Mouse (Mus musculus) limb, embryonic 15.5 days (tissue): Measurements from ENCODE around the gene Zfp106. TPM values are rescaled to one million over a fixed set of nuclear protein-coding genes. Genes with fewer than 3 reads are reported as not detected.
A peak's percentile ranks its signal among the peaks of the same experiment; 100 is the strongest.
"Not testable (repeated sequence)": the region's sequence is repeated elsewhere in the genome, so short reads cannot be mapped to it uniquely, and the experiment has no call there.

ENCODE experiments used
- ATAC-seq: fragments of 200-750 bp; cut with Nextera tagmentation; 2 replicates; pipeline ENCODE4 v1.8.0; 2017; ENCODE audit warnings: low read depth, moderate TSS enrichment; ENCODE audit not compliant: insufficient number of reproducible peaks, low FRiP score, low TSS enrichment
- H3K27ac ChIP-seq: fragments of 300-500 bp; sonication (generic); 2 replicates; pipeline ENCODE4 v1.5.1; 2015; ENCODE audit warnings: moderate library complexity, mild to moderate bottlenecking, inconsistent platforms
- H3K27me3 ChIP-seq: fragments of 300-500 bp; sonication (generic); 2 replicates; pipeline ENCODE4 v1.6.1; 2015; ENCODE audit warnings: inconsistent platforms
- H3K36me3 ChIP-seq: fragments of 300-500 bp; sonication (generic); 2 replicates; pipeline ENCODE4 v1.6.1; 2015; ENCODE audit warnings: inconsistent platforms
- H3K4me1 ChIP-seq: fragments of 300-500 bp; sonication (generic); 2 replicates; pipeline ENCODE4 v1.6.1; 2015; ENCODE audit warnings: inconsistent platforms
- H3K4me2 ChIP-seq: fragments of 300-500 bp; sonication (generic); 2 replicates; pipeline ENCODE4 v1.6.1; 2015; ENCODE audit warnings: mild to moderate bottlenecking, inconsistent platforms
- H3K4me3 ChIP-seq: fragments of 300-500 bp; sonication (generic); 2 replicates; pipeline ENCODE4 v1.5.1; 2015; ENCODE audit warnings: mild to moderate bottlenecking, inconsistent platforms
- H3K9ac ChIP-seq: fragments of 300-500 bp; sonication (generic); 2 replicates; pipeline ENCODE4 v1.6.1; 2015; ENCODE audit warnings: inconsistent platforms
- H3K9me3 ChIP-seq: fragments of 300-500 bp; sonication (generic); 2 replicates; pipeline ENCODE4 v1.6.1; 2016; ENCODE audit warnings: inconsistent platforms
- WGBS: fragments of 180-500 bp; shearing (Covaris S2); methylation state at CpG from one replicate; pipeline ENCODE4 v1.1.7; 2015; 5-methylcytosine and 5-hydroxymethylcytosine counted together
- polyA plus RNA-seq: library from polyadenylated mRNA; unstranded; fragments of >200 nt; fragmentation: Nextera tagmentation; extraction: Ambion mirVana; gene quantifications from 2 replicates; pipeline ENCODE4 v1.2.1, GENCODE M21; 2015

The Zfp106 gene
- polyA plus RNA-seq, 1 experiment from 2014 or later: 47.7 TPM

DNA sequence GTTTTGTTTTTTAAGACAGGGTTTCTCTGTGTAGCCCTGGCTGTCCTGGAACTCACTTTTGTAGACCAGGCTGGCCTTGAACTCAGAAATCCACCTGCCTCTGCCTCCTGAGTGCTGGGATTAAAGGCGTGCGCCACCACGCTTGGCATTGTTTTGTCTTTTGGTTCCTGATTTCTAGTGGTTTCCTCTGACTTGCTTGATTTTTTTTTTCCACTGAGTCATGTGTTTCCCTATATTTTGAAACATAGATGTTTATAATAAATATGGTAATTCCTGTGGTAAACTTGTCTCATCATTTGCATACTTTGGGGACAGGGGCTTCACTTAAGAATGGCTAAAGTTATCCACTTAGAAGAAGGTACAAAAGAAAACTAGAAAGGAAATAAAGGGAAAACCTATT is 8.5 kb upstream of the Zfp106 start:
- not testable (repeated sequence) for H3K4me2 ChIP-seq, H3K36me3 ChIP-seq, ATAC-seq, H3K4me3 ChIP-seq, H3K9ac ChIP-seq, H3K27ac ChIP-seq, H3K27me3 ChIP-seq, H3K9me3 ChIP-seq
- peaks cover 20% of the 10 kb centered on the region; the same call in 1 of the 2 replicates for H3K4me1 ChIP-seq
- WGBS: 95% methylated on average over 3 of the region's 3 CpGs

- no peaks in the 10 kb centered on the region for H3K27me3 ChIP-seq
- H3K9ac ChIP-seq: no peak overlapping the region
- WGBS: 95% methylated on average over 3 of the region's 3 CpGs
- no peak for ATAC-seq
- no peak overlapping the region for H3K4me3 ChIP-seq
- H3K4me1 ChIP-seq: peaks cover 20% of the 10 kb centered on the region; the same call in 1 of the 2 replicates
- H3K9me3 ChIP-seq: no peaks in the 10 kb centered on the region
- no peak overlapping the region for H3K27ac ChIP-seq
- peaks cover 7% of the 10 kb centered on the region for H3K36me3 ChIP-seq
- H3K4me2 ChIP-seq: no peak overlapping the region
These were observed 7.4 kb upstream of the Zfp106 start for GRCm38 (mm10) chr2:120571081-120571480.

DNA sequence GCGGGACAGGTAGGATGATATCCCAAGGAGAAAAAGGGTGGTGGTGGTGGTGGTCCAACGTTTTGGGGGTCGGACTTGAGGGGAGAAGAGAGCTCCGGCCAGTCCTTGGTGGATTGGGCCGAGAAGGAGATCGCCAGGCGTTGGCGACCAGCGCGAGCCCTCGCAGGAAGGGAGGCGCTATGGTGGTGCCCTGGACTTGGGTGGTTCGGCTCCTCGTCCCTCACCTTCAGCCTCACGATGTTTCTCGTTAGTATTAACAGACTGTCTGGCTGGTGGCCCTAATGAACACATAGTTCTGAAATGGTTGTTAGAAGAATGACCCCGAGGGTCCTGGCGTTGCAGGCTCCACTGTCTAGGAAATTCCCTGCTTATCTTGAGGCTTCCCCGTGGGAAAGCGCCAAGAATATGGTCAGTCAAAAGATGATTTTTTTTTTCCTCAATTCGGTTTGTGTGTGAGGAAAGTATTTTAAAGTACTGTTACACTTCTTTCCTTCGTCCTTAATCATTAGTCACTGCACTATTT is 4.2 kb upstream of the Zfp106 start:
- H3K4me3 ChIP-seq: peak overlapping the region; percentile 78
- H3K4me1 ChIP-seq: peaks cover 12% of the 10 kb centered on the region
- H3K27ac ChIP-seq: peak overlapping the region; percentile 90
- peaks cover 5% of the 10 kb centered on the region; the same call in 1 of the 2 replicates for H3K36me3 ChIP-seq
- no peaks in the 10 kb centered on the region for H3K27me3 ChIP-seq
- no peaks in the 10 kb centered on the region for H3K9me3 ChIP-seq
- ATAC-seq: peak; percentile 28; the same call in 1 of the 2 replicates
- H3K9ac ChIP-seq: peak overlapping the region; percentile 73
- WGBS: under 1% methylated on average over 22 of the region's 22 CpGs
- H3K4me2 ChIP-seq: peak overlapping the region; percentile 63

GRCm38 (mm10) chr2:120566886-120567797 is 3.5 kb upstream of the Zfp106 start, which contains the start of gene Snap23:
Gene Snap23 (plus strand): TSS chr2:120567671.
- H3K4me1 ChIP-seq: peaks cover 17% of the 10 kb centered on the region
- peak within 1 kb of the TSS; percentile 90 for H3K27ac ChIP-seq
- peaks cover 5% of the 10 kb centered on the region; the same call in 1 of the 2 replicates for H3K36me3 ChIP-seq
- under 1% methylated on average over 42 of the region's 42 CpGs for WGBS
- peak within 1 kb of the TSS; percentile 63 for H3K4me2 ChIP-seq
- ATAC-seq: peak; percentile 92
- peak within 1 kb of the TSS; percentile 73 for H3K9ac ChIP-seq
- peak within 1 kb of the TSS; percentile 78 for H3K4me3 ChIP-seq
- H3K9me3 ChIP-seq: no peaks in the 10 kb centered on the region
- H3K27me3 ChIP-seq: no peaks in the 10 kb centered on the region

GRCm38 (mm10) chr2:120565363-120565762 is 1.7 kb upstream of the Zfp106 start:
- no peak overlapping the region for H3K4me3 ChIP-seq
- no peak overlapping the region for H3K4me2 ChIP-seq
- H3K36me3 ChIP-seq: 0 out of 2 replicates have a peak, but pooled peaks cover 2% of the 10 kb centered on the region
- no peak overlapping the region for H3K9ac ChIP-seq
- WGBS: 79% methylated on average over 2 of the region's 2 CpGs
- no peak for ATAC-seq
- no peaks in the 10 kb centered on the region for H3K9me3 ChIP-seq
- no peak overlapping the region for H3K27ac ChIP-seq
- no peaks in the 10 kb centered on the region for H3K27me3 ChIP-seq
- H3K4me1 ChIP-seq: peaks cover 17% of the 10 kb centered on the region

DNA sequence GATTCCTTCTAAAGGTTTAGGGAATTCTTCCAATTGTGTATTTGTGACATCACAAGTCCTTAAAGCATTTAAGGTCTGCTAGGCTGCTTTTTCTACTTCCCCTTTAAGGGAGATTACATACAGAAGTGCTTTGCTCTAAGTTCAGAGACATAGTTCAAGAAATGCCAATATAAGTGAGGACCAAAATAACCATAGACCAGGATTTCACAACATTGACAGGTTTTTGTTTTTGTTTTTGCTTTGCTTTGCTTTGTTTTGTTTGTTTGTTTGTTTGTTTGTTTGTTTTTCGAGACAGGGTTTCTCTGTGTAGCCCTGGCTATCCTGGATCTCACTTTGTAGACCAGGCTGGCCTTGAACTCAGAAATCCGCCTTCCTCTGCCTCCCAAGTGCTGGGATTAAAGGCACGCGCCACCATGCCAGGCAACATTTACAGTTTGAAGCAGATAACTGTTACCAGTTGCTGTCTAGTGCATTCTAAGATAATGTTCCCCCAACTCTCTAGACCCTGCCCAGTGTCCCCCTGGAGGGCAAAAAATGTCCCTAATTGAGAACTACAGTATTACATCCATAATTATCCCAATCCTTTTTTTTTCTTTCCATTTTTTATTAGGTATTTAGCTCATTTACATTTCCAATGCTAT is 1.0 kb upstream of the Zfp106 start:
- WGBS: 92% methylated on average over 4 of the region's 4 CpGs
- H3K9me3 ChIP-seq, H3K36me3 ChIP-seq, H3K27ac ChIP-seq, H3K4me2 ChIP-seq, H3K27me3 ChIP-seq, H3K4me3 ChIP-seq, ATAC-seq, H3K9ac ChIP-seq: not testable (repeated sequence)
- H3K4me1 ChIP-seq: peaks cover 17% of the 10 kb centered on the region

- Histone ChIP-seq H3K9me3 (no peaks in the 10 kb centered on the region), H3K27ac (peak overlapping the region; percentile 79)
These were observed 796 bp downstream of the Zfp106 start for GRCm38 (mm10) chr2:120562859-120563234.

DNA sequence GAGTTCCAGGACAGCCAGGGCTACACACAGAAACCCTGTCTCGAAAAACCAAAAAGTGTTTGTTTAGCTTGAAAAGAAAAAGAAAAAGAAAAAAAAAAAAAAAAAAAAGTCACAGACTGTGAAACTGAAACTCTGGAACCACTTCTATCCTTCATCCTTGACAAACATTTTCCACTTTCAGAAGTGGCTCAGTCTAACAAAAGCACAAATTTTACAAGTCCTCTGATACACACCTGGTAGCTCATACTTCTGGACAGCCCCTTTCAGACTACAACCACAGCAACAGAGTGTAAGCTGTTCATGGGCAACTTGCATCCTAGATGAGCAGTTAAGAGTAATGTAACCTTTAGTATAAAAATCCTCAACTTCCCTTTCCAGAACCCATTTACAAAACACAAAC is 2.1 kb downstream of the Zfp106 start:
- no peaks in the 10 kb centered on the region for H3K9me3 ChIP-seq
- H3K4me2 ChIP-seq: no peak overlapping the region
- H3K36me3 ChIP-seq: no peaks in the 10 kb centered on the region
- H3K4me1 ChIP-seq: peaks cover 7% of the 10 kb centered on the region
- H3K4me3 ChIP-seq: no peak overlapping the region
- H3K9ac ChIP-seq: no peak overlapping the region
- no peak for ATAC-seq
- WGBS: 89% methylated on average over 1 of the region's 1 CpGs
- H3K27ac ChIP-seq: no peak overlapping the region
- H3K27me3 ChIP-seq: no peaks in the 10 kb centered on the region

More at GRCm38 (mm10) chr2:120562859-120563234, 796 bp downstream of the Zfp106 start:
- no peak for ATAC-seq
- Histone ChIP-seq H3K4me1 (peaks cover 7% of the 10 kb centered on the region), H3K27me3 (no peaks in the 10 kb centered on the region), H3K4me3 (peak overlapping the region; percentile 96), H3K4me2 (peak overlapping the region; percentile 57), H3K9ac (peak overlapping the region; percentile 92), H3K36me3 (no peaks in the 10 kb centered on the region)
- 19% methylated on average over 9 of the region's 9 CpGs for WGBS

- no peak overlapping the region for H3K4me3 ChIP-seq
- ATAC-seq: no peak
- H3K4me2 ChIP-seq: no peak overlapping the region
- H3K9me3 ChIP-seq: no peaks in the 10 kb centered on the region
- H3K9ac ChIP-seq: no peak overlapping the region
- H3K4me1 ChIP-seq: peaks cover 7% of the 10 kb centered on the region
- 83% methylated on average over 3 of the region's 3 CpGs for WGBS
- H3K27me3 ChIP-seq: no peaks in the 10 kb centered on the region
- H3K27ac ChIP-seq: no peak overlapping the region
- H3K36me3 ChIP-seq: peaks cover 13% of the 10 kb centered on the region
These were observed 4.8 kb downstream of the Zfp106 start for GRCm38 (mm10) chr2:120558813-120559212.

GRCm38 (mm10) chr2:120556868-120557267 is 6.8 kb downstream of the Zfp106 start:
- no peaks in the 10 kb centered on the region for H3K4me1 ChIP-seq
- H3K9ac ChIP-seq: no peak overlapping the region
- no peak overlapping the region for H3K4me3 ChIP-seq
- no peak overlapping the region for H3K4me2 ChIP-seq
- H3K27me3 ChIP-seq: no peaks in the 10 kb centered on the region
- no peak for ATAC-seq
- H3K9me3 ChIP-seq: no peaks in the 10 kb centered on the region
- peaks cover 22% of the 10 kb centered on the region for H3K36me3 ChIP-seq
- 85% methylated on average over 3 of the region's 3 CpGs for WGBS
- no peak overlapping the region for H3K27ac ChIP-seq

DNA sequence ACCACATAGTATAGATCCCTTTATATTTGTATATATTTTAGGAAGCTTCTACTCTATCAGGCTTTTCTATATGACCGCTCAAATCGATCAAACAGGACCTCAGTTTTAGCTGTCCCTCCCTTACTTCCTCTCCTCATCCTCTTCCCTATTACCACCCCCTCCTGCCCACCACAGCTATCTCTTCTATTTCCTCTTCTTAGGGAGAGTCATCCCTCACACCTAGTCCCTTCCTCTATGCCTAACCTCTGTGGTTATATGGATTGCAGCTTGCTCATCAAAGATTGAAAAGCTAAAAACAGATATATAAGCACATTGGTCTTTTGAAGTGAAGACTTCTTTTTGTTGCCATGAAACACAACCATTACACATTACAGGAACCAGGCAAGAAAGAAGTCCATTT is 18.9 kb downstream of the Zfp106 start:
- WGBS: 96% methylated on average over 2 of the region's 2 CpGs
- ATAC-seq: no peak
- Histone ChIP-seq H3K4me2 (no peak overlapping the region), H3K36me3 (peaks cover 26% of the 10 kb centered on the region), H3K4me1 (no peaks in the 10 kb centered on the region), H3K27me3 (no peaks in the 10 kb centered on the region), H3K27ac (no peak overlapping the region), H3K9me3 (no peaks in the 10 kb centered on the region), H3K9ac (no peak overlapping the region), H3K4me3 (no peak overlapping the region)

GRCm38 (mm10) chr2:120539778-120540208 is 23.9 kb downstream of the Zfp106 start:
- peak; percentile 79; the same call in 1 of the 2 replicates for ATAC-seq
- H3K4me2 ChIP-seq: no peak overlapping the region
- H3K27me3 ChIP-seq: no peaks in the 10 kb centered on the region

More at GRCm38 (mm10) chr2:120539778-120540208, 23.9 kb downstream of the Zfp106 start:
- Histone ChIP-seq H3K4me3 (no peak overlapping the region), H3K9me3 (no peaks in the 10 kb centered on the region), H3K9ac (no peak overlapping the region), H3K4me1 (no peaks in the 10 kb centered on the region), H3K27ac (peak overlapping the region; percentile 69; the same call in 1 of the 2 replicates), H3K36me3 (peaks cover 15% of the 10 kb centered on the region)
- WGBS: 8% methylated on average over 1 of the region's 1 CpGs
